Mouse (Mus musculus) pancreas, adult 10 weeks (tissue): ENCODE data around the gene Fndc7. TPM values are rescaled to one million over a fixed set of nuclear protein-coding genes. Genes with fewer than 3 reads are reported as not detected.

Source experiments
- polyA plus RNA-seq: library from polyadenylated mRNA; stranded (reverse); fragments of 350-450 nt; fragmentation: Illumina TruSeq; extraction: RNeasy Lipid Tissue Mini Kit (QIAGEN cat#74804); gene quantifications from one replicate; pipeline ENCODE4 v1.2.3, GENCODE M21; 2015; ENCODE audit warnings: low read depth, low replicate concordance; ENCODE audit not compliant: insufficient read depth

Gene Fndc7
- polyA plus RNA-seq = not detected

GRCm38 (mm10) chr3:108889908-108890307, at the start of gene Fndc7:
Fndc7 (minus strand) TSS chr3:108890008.

GRCm38 (mm10) chr3:108939573-108939972, 49.8 kb upstream of the Fndc7 start, which contains the start of gene Henmt1:
Henmt1 (plus strand) TSS chr3:108939873.

DNA sequence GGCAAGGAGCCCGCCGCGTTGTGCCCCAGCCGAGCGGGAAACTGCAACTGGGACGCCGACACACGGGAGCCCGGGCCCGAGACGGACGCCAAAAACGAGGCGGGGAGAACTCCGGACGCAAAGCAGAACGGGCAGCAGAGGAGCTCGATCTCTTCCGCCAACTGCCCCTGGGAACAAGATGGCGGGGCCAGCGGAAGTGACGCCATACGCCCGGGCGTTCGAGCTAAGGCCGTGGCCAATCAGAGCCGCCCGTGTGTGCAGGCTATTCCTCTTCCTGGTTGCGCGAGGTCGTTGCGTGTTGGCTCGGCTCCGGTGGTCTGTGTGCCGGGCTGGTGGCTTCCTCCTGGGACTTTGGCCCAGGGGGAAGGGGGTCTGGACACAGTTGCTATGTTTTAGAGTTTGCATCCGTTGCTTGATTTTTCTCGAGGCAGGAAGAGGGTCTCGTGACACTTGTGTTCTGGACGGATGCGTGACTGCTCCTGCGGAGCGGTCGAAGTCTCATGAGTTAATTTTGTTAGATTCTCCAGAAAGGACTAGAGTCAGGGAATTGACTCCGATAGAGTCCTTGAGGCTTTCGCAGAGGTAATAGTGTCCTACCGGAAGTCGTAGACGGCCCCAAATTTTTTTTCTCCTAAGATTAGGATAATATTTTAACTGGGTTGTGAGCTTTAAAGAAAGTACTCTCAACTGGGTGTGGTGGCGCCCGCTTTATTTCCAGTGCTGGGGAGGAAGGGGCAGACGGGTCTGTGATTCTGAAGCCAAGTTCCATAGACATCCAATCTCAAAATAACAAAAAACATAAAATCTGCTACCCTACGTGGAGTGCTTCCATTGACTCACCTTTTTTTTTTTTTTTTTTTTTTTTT, 22.0 kb upstream of the Fndc7 start, which contains the start of gene Prpf38b:
Gene Prpf38b (minus strand): TSS at position 180 of the 866 bp plus-strand sequence.

DNA sequence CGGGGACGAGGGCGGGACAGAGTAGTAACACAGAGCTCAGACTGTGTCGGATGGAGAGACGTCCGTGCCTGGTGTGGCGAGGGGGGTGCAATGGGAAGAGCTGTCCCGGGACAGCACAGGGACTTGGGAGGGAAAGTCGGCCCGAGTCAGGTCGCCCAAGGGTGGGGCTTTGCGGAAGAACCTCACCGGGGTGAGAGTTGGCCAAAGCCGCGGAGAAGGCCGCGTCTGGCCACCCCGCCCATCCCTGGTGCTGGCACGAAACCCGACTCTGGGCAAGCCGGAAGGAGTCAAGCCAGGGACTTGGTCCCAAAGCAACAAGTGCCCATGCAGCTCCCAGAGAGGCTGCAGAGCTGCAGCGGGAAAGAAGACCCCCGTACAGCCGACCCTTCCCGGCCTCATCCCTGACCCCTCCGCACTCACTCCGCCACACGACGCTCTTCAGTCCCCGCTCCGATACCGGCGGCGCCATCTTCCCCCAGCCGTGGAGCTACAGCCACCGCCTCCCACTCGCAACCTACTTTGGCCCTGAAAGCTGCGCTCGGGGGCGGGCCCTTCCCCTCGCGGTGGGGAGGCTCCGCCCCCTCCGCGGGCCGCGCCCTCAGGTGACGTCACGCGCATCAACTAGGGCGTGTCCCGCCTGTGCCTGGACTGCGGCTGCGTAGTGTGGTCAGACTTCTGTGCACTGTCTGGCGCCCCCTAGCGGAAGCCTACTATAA, 49.6 kb downstream of the Fndc7 start, which contains the start of gene Stxbp3:
Gene Stxbp3 (minus strand): TSS at position 527 of the 716 bp plus-strand sequence.

Other genes starting within 250 kb of the Fndc7 start
- gene Clcc1, start 236.1 kb downstream of the Fndc7 start, polyA plus RNA-seq = 8.0 TPM
- gene Gpsm2, start 167.7 kb downstream of the Fndc7 start, polyA plus RNA-seq = 1.1 TPM
- gene Aknad1, start 150.3 kb downstream of the Fndc7 start, polyA plus RNA-seq = not detected
- gene Stxbp3, start 49.5 kb downstream of the Fndc7 start, polyA plus RNA-seq = 11.4 TPM
- gene Prpf38b, start 21.7 kb upstream of the Fndc7 start, polyA plus RNA-seq = 26.8 TPM
- not detected for gene Henmt1, start 49.9 kb upstream of the Fndc7 start, polyA plus RNA-seq
- not detected for gene Gm9857, start 50.4 kb upstream of the Fndc7 start, polyA plus RNA-seq
- gene Fam102b, start 137.6 kb upstream of the Fndc7 start, polyA plus RNA-seq = 4.6 TPM
- not detected for gene Slc25a54, start 190.5 kb upstream of the Fndc7 start, polyA plus RNA-seq
- gene Slc25a24, start 233.1 kb upstream of the Fndc7 start, polyA plus RNA-seq = 4.4 TPM